Mouse (Mus musculus) CD4-positive, CD25-positive, alpha-beta regulatory T cell, adult 4 months (primary cell): ENCODE results near the gene Rasd1. TPM values are rescaled to one million over a fixed set of nuclear protein-coding genes. Genes with fewer than 3 reads are reported as not detected.
A peak's percentile ranks its signal among the peaks of the same experiment; 100 is the strongest.
"Not testable (repeated sequence)": the region's sequence is repeated elsewhere in the genome, so short reads cannot be mapped to it uniquely, and the experiment has no call there.

Experiments used
- ATAC-seq: one replicate; pipeline ENCODE4 v1.8.0; 2017
- polyA plus RNA-seq, 2 experiments: library from polyadenylated mRNA; unstranded; fragments of 100-300 nt; shearing (Covaris generic); gene quantifications; one replicate each; pipeline ENCODE4 v1.2.1; 2017

Gene Rasd1
- polyA plus RNA-seq, 2 experiments from 2014 or later: 0.52 to 0.59 TPM

GRCm38 (mm10) chr11:59960476-59961337 is 4.0 kb downstream of the Rasd1 start:
- ATAC-seq: no peak

- no peak for ATAC-seq
These were observed 5.3 kb downstream of the Rasd1 start for GRCm38 (mm10) chr11:59959453-59959852.

- ATAC-seq: no peak
These were observed 8.0 kb downstream of the Rasd1 start for GRCm38 (mm10) chr11:59956749-59957148.

- no peak for ATAC-seq
These were observed 11.9 kb downstream of the Rasd1 start for GRCm38 (mm10) chr11:59952892-59953291.

GRCm38 (mm10) chr11:59948401-59948767 is 16.4 kb downstream of the Rasd1 start:
- ATAC-seq: peak; percentile 30

- peak; percentile 86 for ATAC-seq
These were observed 16.9 kb downstream of the Rasd1 start, which contains the start of gene Med9 for GRCm38 (mm10) chr11:59947752-59948400. Gene Med9 (plus strand): TSS chr11:59948206.

- not testable (repeated sequence) for ATAC-seq
These were observed 19.9 kb downstream of the Rasd1 start for GRCm38 (mm10) chr11:59944855-59945254.

- no peak for ATAC-seq
These were observed 23.4 kb downstream of the Rasd1 start for GRCm38 (mm10) chr11:59941391-59941790.

GRCm38 (mm10) chr11:59940645-59941044 is 24.1 kb downstream of the Rasd1 start:
- ATAC-seq: no peak

GRCm38 (mm10) chr11:59939821-59940220 is 24.9 kb downstream of the Rasd1 start:
- ATAC-seq: no peak

- ATAC-seq: no peak
These were observed 27.1 kb downstream of the Rasd1 start for GRCm38 (mm10) chr11:59937615-59938014.

- no peak for ATAC-seq
These were observed 27.7 kb downstream of the Rasd1 start for GRCm38 (mm10) chr11:59937023-59937422.

- no peak for ATAC-seq
These were observed 30.8 kb downstream of the Rasd1 start for GRCm38 (mm10) chr11:59933943-59934342.

GRCm38 (mm10) chr11:59932560-59933337 is 32.0 kb downstream of the Rasd1 start:
- no peak for ATAC-seq

- no peak for ATAC-seq
These were observed 34.7 kb downstream of the Rasd1 start for GRCm38 (mm10) chr11:59930031-59930430.

GRCm38 (mm10) chr11:59921265-59921664 is 43.5 kb downstream of the Rasd1 start:
- no peak for ATAC-seq

GRCm38 (mm10) chr11:59920331-59920730 is 44.4 kb downstream of the Rasd1 start:
- ATAC-seq: no peak

- no peak for ATAC-seq
These were observed 45.3 kb downstream of the Rasd1 start for GRCm38 (mm10) chr11:59919401-59919800.

- ATAC-seq: no peak
These were observed 46.7 kb downstream of the Rasd1 start for GRCm38 (mm10) chr11:59918014-59918413.

GRCm38 (mm10) chr11:59913702-59914101 is 51.0 kb downstream of the Rasd1 start:
- ATAC-seq: no peak
